Mouse (Mus musculus) limb, embryonic 11.5 days (tissue): ENCODE results near the gene Vdac1. TPM values are rescaled to one million over a fixed set of nuclear protein-coding genes. Genes with fewer than 3 reads are reported as not detected.
A peak's percentile ranks its signal among the peaks of the same experiment; 100 is the strongest.

Experiments used
- ATAC-seq: fragments of 200-750 bp; cut with Nextera tagmentation; 2 replicates; pipeline ENCODE4 v1.8.0; 2017; ENCODE audit warnings: low read depth; ENCODE audit not compliant: insufficient number of reproducible peaks, low FRiP score, low TSS enrichment
- DNase-seq: peaks from one replicate; pipeline ENCODE4 v3.0.0-alpha.2; 2015; ENCODE audit warnings: low spot score
- H3K27ac ChIP-seq: fragments of 300-500 bp; sonication (generic); replicated peaks from 2 replicates; pipeline ENCODE4 v1.5.1; 2014; ENCODE audit warnings: low read depth, mild to moderate bottlenecking, low read length
- H3K27me3 ChIP-seq: fragments of 300-500 bp; sonication (generic); 2 replicates; pipeline ENCODE4 v1.6.1; 2014; ENCODE audit warnings: mild to moderate bottlenecking, low read length, mixed read lengths; ENCODE audit not compliant: control insufficient read depth, insufficient read depth
- H3K36me3 ChIP-seq: fragments of 300-500 bp; sonication (generic); 2 replicates; pipeline ENCODE4 v1.6.1; 2014; ENCODE audit warnings: mild to moderate bottlenecking, low read length, moderate library complexity, mixed read lengths; ENCODE audit not compliant: control insufficient read depth, insufficient read depth
- H3K4me1 ChIP-seq: fragments of 300-500 bp; sonication (generic); 2 replicates; pipeline ENCODE4 v1.6.1; 2014; ENCODE audit warnings: low read length, mixed read lengths; ENCODE audit not compliant: control insufficient read depth, insufficient read depth
- H3K4me2 ChIP-seq: fragments of 300-500 bp; sonication (generic); 2 replicates; pipeline ENCODE4 v1.6.1; 2014; ENCODE audit warnings: low read depth, mild to moderate bottlenecking, moderate library complexity; ENCODE audit not compliant: severe bottlenecking
- H3K4me3 ChIP-seq: fragments of 300-500 bp; sonication (generic); 2 replicates; pipeline ENCODE4 v1.5.1; 2014; ENCODE audit warnings: low read depth, low read length
- H3K9ac ChIP-seq: fragments of 300-500 bp; sonication (generic); 2 replicates; pipeline ENCODE4 v1.6.1; 2014; ENCODE audit warnings: mild to moderate bottlenecking, low read length
- H3K9me3 ChIP-seq: fragments of 300-500 bp; sonication (generic); 2 replicates; pipeline ENCODE4 v1.6.1; 2016; ENCODE audit warnings: low read length; ENCODE audit not compliant: control insufficient read depth
- WGBS: fragments of 180-500 bp; shearing (Covaris S2); extraction: QIAGEN DNeasy Blood & Tissue Kit; methylation state at CpG from one replicate; pipeline ENCODE4 v1.1.7; 2014; 5-methylcytosine and 5-hydroxymethylcytosine counted together
- polyA plus RNA-seq: library from polyadenylated mRNA; unstranded; fragments of >200 nt; fragmentation: Nextera tagmentation; extraction: Ambion mirVana; gene quantifications from 2 replicates; pipeline ENCODE4 v1.2.1, GENCODE M21; 2014

Gene Vdac1
- polyA plus RNA-seq, 1 experiment from 2014 or later: 191 TPM

GRCm38 (mm10) chr11:52370538-52370937, 9.9 kb downstream of the Vdac1 start:
- ATAC-seq: no peak
- H3K27ac ChIP-seq: no peak overlapping the region
- no peaks in the 10 kb centered on the region for H3K9me3 ChIP-seq

GRCm38 (mm10) chr11:52373841-52374240, 13.2 kb downstream of the Vdac1 start:
- ATAC-seq (no peak), DNase-seq (no peak)
- Histone ChIP-seq H3K36me3 (peaks cover 4% of the 10 kb centered on the region; the same call in 1 of the 2 replicates), H3K4me3 (no peak overlapping the region), H3K9ac (no peak overlapping the region), H3K9me3 (no peaks in the 10 kb centered on the region), H3K27ac (no peak overlapping the region), H3K27me3 (no peaks in the 10 kb centered on the region), H3K4me1 (0 out of 2 replicates have a peak, but pooled peaks cover 3% of the 10 kb centered on the region), H3K4me2 (no peak overlapping the region)
- 81% methylated on average over 7 of the region's 7 CpGs for WGBS

More at GRCm38 (mm10) chr11:52370538-52370937, 9.9 kb downstream of the Vdac1 start:
- Histone ChIP-seq H3K27me3 (no peaks in the 10 kb centered on the region), H3K4me2 (no peak overlapping the region), H3K4me3 (no peak overlapping the region), H3K9ac (no peak overlapping the region), H3K36me3 (peaks cover 4% of the 10 kb centered on the region; the same call in 1 of the 2 replicates), H3K4me1 (0 out of 2 replicates have a peak, but pooled peaks cover 3% of the 10 kb centered on the region)
- no peak for DNase-seq
- WGBS: 68% methylated on average over 2 of the region's 2 CpGs

DNA sequence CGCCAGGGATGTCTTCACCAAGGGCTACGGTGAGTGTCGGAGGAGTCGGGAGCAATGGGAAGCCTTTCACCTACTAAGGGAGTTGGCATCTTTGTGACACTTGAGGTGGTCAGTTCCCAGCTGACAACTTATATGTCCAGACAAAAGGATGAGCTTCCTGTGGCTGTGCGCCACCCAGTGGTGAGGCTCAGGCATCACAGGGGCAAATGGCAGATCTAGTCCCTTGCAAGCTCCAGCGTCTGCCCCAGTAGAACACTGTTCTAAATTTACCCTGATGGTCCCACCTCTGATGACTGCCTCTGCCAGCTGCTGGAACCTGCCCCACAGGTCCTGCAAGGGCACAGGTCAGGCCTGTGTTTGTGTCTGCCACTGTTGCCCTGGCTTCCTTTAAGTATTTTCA, 13.7 kb downstream of the Vdac1 start:
- DNase-seq (peak; percentile 73), ATAC-seq (no peak)
- Histone ChIP-seq H3K27me3 (no peaks in the 10 kb centered on the region), H3K9me3 (no peaks in the 10 kb centered on the region), H3K4me1 (0 out of 2 replicates have a peak, but pooled peaks cover 3% of the 10 kb centered on the region), H3K36me3 (peaks cover 4% of the 10 kb centered on the region; the same call in 1 of the 2 replicates), H3K27ac (no peak overlapping the region), H3K4me3 (no peak overlapping the region), H3K4me2 (no peak overlapping the region), H3K9ac (no peak overlapping the region)
- WGBS: 64% methylated on average over 6 of the region's 6 CpGs

- Histone ChIP-seq H3K9ac (no peak overlapping the region), H3K4me2 (no peak overlapping the region), H3K36me3 (peaks cover 10% of the 10 kb centered on the region; the same call in 1 of the 2 replicates), H3K27ac (no peak overlapping the region), H3K9me3 (no peaks in the 10 kb centered on the region), H3K4me3 (no peak overlapping the region), H3K27me3 (no peaks in the 10 kb centered on the region), H3K4me1 (no peaks in the 10 kb centered on the region)
- ATAC-seq (no peak), DNase-seq (no peak)
- 90% methylated on average over 4 of the region's 4 CpGs for WGBS
Observed at GRCm38 (mm10) chr11:52377579-52377978, 16.9 kb downstream of the Vdac1 start.

DNA sequence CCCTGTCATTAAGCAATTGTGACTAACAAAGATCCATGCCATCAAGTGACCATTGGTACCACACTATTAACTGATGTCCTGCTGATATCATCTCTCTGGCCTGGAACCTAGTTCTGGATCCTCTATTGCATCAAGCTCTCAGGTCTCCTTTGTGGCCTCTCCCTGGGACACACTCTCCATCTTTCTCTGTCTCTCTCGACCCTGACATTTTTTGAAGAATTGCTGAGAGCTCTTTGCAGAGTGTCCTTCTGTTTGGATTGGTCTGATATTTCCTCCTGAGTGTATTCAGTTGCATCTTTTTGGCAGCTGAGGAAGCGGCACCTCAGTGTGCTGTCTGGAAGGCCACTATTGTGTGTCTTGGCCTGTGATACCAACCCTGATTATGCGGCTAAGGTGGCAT, 18.6 kb downstream of the Vdac1 start:
- H3K36me3 ChIP-seq: peaks cover 16% of the 10 kb centered on the region; the same call in 1 of the 2 replicates
- no peak overlapping the region for H3K4me2 ChIP-seq

DNA sequence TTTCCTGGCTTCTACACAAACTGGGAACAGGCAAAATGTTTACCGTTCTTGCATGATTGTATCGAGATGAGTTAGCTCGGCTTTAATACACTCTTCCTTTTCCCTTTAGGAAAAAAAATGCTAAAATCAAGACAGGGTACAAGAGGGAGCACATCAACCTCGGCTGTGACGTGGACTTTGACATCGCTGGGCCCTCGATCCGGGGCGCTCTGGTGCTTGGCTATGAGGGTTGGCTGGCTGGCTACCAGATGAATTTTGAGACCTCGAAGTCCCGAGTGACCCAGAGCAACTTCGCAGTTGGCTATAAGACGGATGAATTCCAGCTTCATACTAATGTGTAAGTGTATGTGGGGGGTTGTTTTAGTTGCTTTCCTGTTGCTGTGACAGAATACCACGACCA, 23.1 kb downstream of the Vdac1 start:
- Histone ChIP-seq H3K4me1 (no peaks in the 10 kb centered on the region), H3K27ac (no peak overlapping the region), H3K9ac (no peak overlapping the region), H3K27me3 (no peaks in the 10 kb centered on the region), H3K4me3 (no peak overlapping the region), H3K9me3 (no peaks in the 10 kb centered on the region), H3K4me2 (no peak overlapping the region), H3K36me3 (peaks cover 24% of the 10 kb centered on the region; the same call in 1 of the 2 replicates)
- no peak for DNase-seq
- no peak for ATAC-seq
- WGBS: 94% methylated on average over 14 of the region's 14 CpGs

More for the DNA sequence above, 18.6 kb downstream of the Vdac1 start:
- H3K27ac ChIP-seq: no peak overlapping the region
- no peaks in the 10 kb centered on the region for H3K27me3 ChIP-seq
- 89% methylated on average over 3 of the region's 3 CpGs for WGBS
- DNase-seq: no peak
- no peaks in the 10 kb centered on the region for H3K4me1 ChIP-seq
- H3K9ac ChIP-seq: no peak overlapping the region
- no peaks in the 10 kb centered on the region for H3K9me3 ChIP-seq
- ATAC-seq: no peak
- H3K4me3 ChIP-seq: no peak overlapping the region

GRCm38 (mm10) chr11:52384667-52385066, 24.0 kb downstream of the Vdac1 start:
- no peaks in the 10 kb centered on the region for H3K4me1 ChIP-seq
- peaks cover 24% of the 10 kb centered on the region; the same call in 1 of the 2 replicates for H3K36me3 ChIP-seq
- H3K9ac ChIP-seq: no peak overlapping the region
- H3K27ac ChIP-seq: no peak overlapping the region
- H3K4me3 ChIP-seq: no peak overlapping the region
- no peak for DNase-seq
- H3K4me2 ChIP-seq: no peak overlapping the region
- no peaks in the 10 kb centered on the region for H3K27me3 ChIP-seq
- no peaks in the 10 kb centered on the region for H3K9me3 ChIP-seq
- 54% methylated on average over 3 of the region's 3 CpGs for WGBS
- ATAC-seq: no peak

DNA sequence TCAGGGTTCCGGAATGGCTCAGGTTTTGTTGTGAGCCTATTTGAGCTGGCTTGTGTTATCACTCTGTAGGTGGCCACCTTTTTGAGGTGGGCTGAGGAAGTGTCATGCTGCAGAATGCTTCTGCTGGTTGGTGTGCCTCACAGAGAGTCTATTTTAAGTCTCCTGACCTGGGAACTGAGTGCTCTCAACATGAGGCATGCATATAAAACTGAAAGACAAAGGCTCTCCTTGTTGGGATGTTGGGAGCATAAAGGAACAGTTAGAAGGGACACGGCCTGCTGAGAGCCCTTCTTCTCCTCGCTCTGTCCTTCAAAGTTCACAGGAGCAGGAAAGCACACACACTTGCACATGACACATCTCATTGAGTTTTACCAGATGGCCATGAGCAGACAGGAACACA, 26.2 kb downstream of the Vdac1 start:
- WGBS: 93% methylated on average over 3 of the region's 3 CpGs
- no peak for ATAC-seq
- H3K36me3 ChIP-seq: peaks cover 24% of the 10 kb centered on the region; the same call in 1 of the 2 replicates

DNA sequence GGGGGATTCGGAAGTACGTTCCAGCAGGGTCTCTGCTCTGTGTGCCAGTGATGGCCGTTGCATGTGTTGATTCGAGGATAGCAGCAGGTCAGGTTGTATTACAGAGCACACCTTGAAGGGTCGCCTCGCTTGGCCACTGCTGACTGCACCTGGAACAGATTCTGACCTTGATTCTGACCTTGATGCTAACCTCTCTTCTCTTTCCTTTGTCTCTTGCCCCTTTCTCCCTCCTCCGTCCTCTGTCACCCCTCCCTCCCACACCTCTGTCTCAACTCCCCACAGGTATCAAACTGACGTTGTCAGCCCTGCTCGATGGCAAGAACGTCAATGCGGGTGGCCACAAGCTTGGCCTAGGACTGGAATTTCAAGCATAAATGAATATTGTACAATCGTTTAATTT, 27.5 kb downstream of the Vdac1 start:
- H3K4me3 ChIP-seq: no peak overlapping the region
- H3K9me3 ChIP-seq: no peaks in the 10 kb centered on the region
- no peak overlapping the region for H3K4me2 ChIP-seq
- no peaks in the 10 kb centered on the region for H3K27me3 ChIP-seq
- no peaks in the 10 kb centered on the region for H3K4me1 ChIP-seq
- H3K36me3 ChIP-seq: peaks cover 24% of the 10 kb centered on the region; the same call in 1 of the 2 replicates
- 94% methylated on average over 12 of the region's 12 CpGs for WGBS
- DNase-seq: no peak
- no peak overlapping the region for H3K9ac ChIP-seq
- ATAC-seq: no peak
- H3K27ac ChIP-seq: no peak overlapping the region

More for the DNA sequence above, 26.2 kb downstream of the Vdac1 start:
- no peaks in the 10 kb centered on the region for H3K4me1 ChIP-seq
- H3K4me2 ChIP-seq: no peak overlapping the region
- no peaks in the 10 kb centered on the region for H3K27me3 ChIP-seq
- H3K27ac ChIP-seq: no peak overlapping the region
- H3K9ac ChIP-seq: no peak overlapping the region
- H3K4me3 ChIP-seq: no peak overlapping the region
- H3K9me3 ChIP-seq: no peaks in the 10 kb centered on the region
- DNase-seq: no peak
